Mouse (Mus musculus) heart, postnatal 0 days (tissue): ENCODE measurements around the gene Gm12216. TPM values are rescaled to one million over a fixed set of nuclear protein-coding genes. Genes with fewer than 3 reads are reported as not detected.

ENCODE experiments used
- ATAC-seq: fragments of 200-750 bp; cut with Nextera tagmentation; 2 replicates; pipeline ENCODE4 v1.8.0; 2017; ENCODE audit warnings: low read depth, moderate number of reproducible peaks, moderate library complexity; ENCODE audit not compliant: insufficient read depth
- DNase-seq: peaks from one replicate; pipeline ENCODE4 v3.0.0-alpha.2; 2016; ENCODE audit warnings: low spot score
- H3K27ac ChIP-seq: fragments of 300-500 bp; sonication (generic); 2 replicates; pipeline ENCODE4 v1.5.1; 2014; ENCODE audit warnings: low read depth, mild to moderate bottlenecking
- H3K27me3 ChIP-seq: fragments of 300-500 bp; sonication (generic); 2 replicates; pipeline ENCODE4 v1.6.1; 2014; ENCODE audit warnings: low read length, mixed read lengths; ENCODE audit not compliant: control insufficient read depth, insufficient read depth
- H3K36me3 ChIP-seq: fragments of 300-500 bp; sonication (generic); replicated peaks from 2 replicates; pipeline ENCODE4 v1.6.1; 2014; ENCODE audit warnings: low read length, mixed read lengths; ENCODE audit not compliant: control insufficient read depth, insufficient read depth
- H3K4me1 ChIP-seq: fragments of 300-500 bp; sonication (generic); 2 replicates; pipeline ENCODE4 v1.6.1; 2014; ENCODE audit warnings: antibody characterized with exemption; ENCODE audit not compliant: control insufficient read depth, insufficient read depth
- H3K4me2 ChIP-seq: fragments of 300-500 bp; sonication (generic); 2 replicates; pipeline ENCODE4 v1.6.1; 2014; ENCODE audit warnings: low read depth, mild to moderate bottlenecking, low read length, moderate library complexity
- H3K4me3 ChIP-seq: fragments of 300-500 bp; sonication (generic); 2 replicates; pipeline ENCODE4 v1.5.1; 2014; ENCODE audit warnings: low read depth, low read length
- H3K9ac ChIP-seq: fragments of 300-500 bp; sonication (generic); replicated peaks from 2 replicates; pipeline ENCODE4 v1.6.1; 2014; ENCODE audit warnings: low read depth, low read length, mixed read lengths
- H3K9me3 ChIP-seq: fragments of 300-500 bp; sonication (generic); replicated peaks from 2 replicates; pipeline ENCODE4 v1.6.1; 2016; ENCODE audit warnings: low read length; ENCODE audit not compliant: control insufficient read depth
- CTCF ChIP-seq: IDR thresholded peaks from 2 replicates; pipeline ENCODE4 v1.5.1; 2016; ENCODE audit warnings: antibody characterized with exemption, control low read depth, low read depth
- EP300 ChIP-seq: IDR thresholded peaks from 2 replicates; pipeline ENCODE4 v1.6.1; 2016; ENCODE audit warnings: antibody characterized with exemption, low read depth
- WGBS: fragments of 180-500 bp; shearing (Covaris S2); extraction: QIAGEN DNeasy Blood & Tissue Kit; methylation state at CpG from one replicate; pipeline ENCODE4 v1.1.7; 2014; 5-methylcytosine and 5-hydroxymethylcytosine counted together
- polyA plus RNA-seq: library from polyadenylated mRNA; unstranded; fragments of >200 nt; fragmentation: Nextera tagmentation; extraction: Ambion mirVana; gene quantifications from 2 replicates; pipeline ENCODE4 v1.2.1, GENCODE M21; 2015
- total RNA-seq: library from RNA; depleted of rRNA; stranded (reverse); fragments of >200 nt; gene quantifications from 2 replicates; pipeline ENCODE4 v1.2.3, GENCODE M21; 2014; ENCODE audit warnings: low replicate concordance

The Gm12216 gene
- total and polyA plus RNA-seq, 2 experiments from 2014 or later = 1.6 TPM; not detected in 1

DNA sequence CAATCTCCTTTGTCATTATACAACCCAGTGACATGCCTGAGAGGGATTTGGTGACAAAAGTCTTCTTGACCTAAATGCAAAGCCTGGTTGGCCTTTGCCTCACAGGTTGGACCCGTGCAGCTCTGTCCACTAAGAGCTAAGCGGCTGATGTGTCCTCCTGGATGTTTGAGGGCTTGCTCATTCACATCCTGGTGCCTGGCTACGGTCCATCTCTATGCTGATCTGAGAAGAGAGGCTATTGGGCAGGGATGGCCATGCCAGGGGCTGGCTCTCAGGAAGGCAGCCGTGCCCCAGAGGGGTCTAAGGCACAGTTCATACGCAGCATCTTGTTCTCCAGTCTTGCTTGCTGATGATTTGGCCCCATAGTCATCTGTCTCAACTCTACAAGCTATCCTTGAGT lies 21.3 kb downstream of the Gm12216 start:
- Histone ChIP-seq H3K9ac (no peak overlapping the region), H3K4me3 (no peak overlapping the region), H3K4me2 (no peak overlapping the region), H3K4me1 (peaks cover 7% of the 10 kb centered on the region; the same call in 1 of the 2 replicates), H3K27ac (no peak overlapping the region), H3K36me3 (no peaks in the 10 kb centered on the region), H3K27me3 (no peaks in the 10 kb centered on the region), H3K9me3 (no peaks in the 10 kb centered on the region)
- no peak for DNase-seq
- WGBS = 56% methylated on average over 5 of the region's 5 CpGs
- TF ChIP-seq EP300 (no peak), CTCF (no peak)
- no peak for ATAC-seq

DNA sequence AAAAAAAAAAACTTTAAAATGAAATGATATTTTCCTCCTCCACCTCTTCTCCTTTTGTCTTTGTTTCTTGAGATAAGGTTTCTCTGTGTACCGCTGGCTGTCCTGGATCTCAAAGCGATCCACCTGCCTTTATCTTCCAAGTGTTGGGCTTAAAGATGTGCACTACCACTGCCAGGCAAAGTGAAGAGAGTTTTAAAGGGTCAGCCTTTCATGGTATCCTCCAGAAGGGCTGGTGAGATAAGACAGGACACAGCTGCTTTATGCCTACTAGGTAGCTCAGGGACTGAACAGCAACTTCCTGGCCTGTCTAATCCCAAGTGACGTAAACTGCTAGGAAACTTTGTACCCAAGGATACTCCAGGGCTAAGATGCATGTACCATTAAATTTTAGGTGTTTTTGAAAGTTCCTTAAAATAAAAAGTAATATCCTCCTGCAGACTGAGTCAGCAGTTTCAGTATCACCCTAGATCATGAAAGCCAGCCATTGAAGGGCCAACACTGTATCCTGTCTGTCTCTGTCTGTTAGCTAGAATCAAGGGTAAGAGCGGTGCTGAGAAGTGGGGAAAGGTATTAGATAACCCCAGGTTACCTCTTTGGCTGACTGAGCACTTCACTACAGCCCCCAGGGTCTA lies 23.6 kb downstream of the Gm12216 start:
- 74% methylated on average over 4 of the region's 4 CpGs for WGBS
- TF ChIP-seq CTCF (no peak), EP300 (no peak)
- H3K9me3 ChIP-seq = no peaks in the 10 kb centered on the region
- H3K4me3 ChIP-seq = no peak overlapping the region
- ATAC-seq = no peak
- H3K27ac ChIP-seq = no peak overlapping the region
- no peak for DNase-seq
- H3K36me3 ChIP-seq = no peaks in the 10 kb centered on the region
- no peak overlapping the region for H3K4me2 ChIP-seq
- H3K9ac ChIP-seq = no peak overlapping the region
- H3K4me1 ChIP-seq = peaks cover 7% of the 10 kb centered on the region; the same call in 1 of the 2 replicates
- no peaks in the 10 kb centered on the region for H3K27me3 ChIP-seq

GRCm38 (mm10) chr11:53825409-53825808 lies 33.6 kb downstream of the Gm12216 start:
- ATAC-seq = no peak
- Histone ChIP-seq H3K9ac (no peak overlapping the region), H3K27ac (no peak overlapping the region), H3K4me1 (no peaks in the 10 kb centered on the region), H3K9me3 (peaks cover 5% of the 10 kb centered on the region; the same call in 1 of the 2 replicates), H3K27me3 (no peaks in the 10 kb centered on the region), H3K4me3 (no peak overlapping the region), H3K36me3 (no peaks in the 10 kb centered on the region), H3K4me2 (no peak overlapping the region)
- TF ChIP-seq EP300 = no peak
- no peak for TF ChIP-seq CTCF
- WGBS = 82% methylated on average over 4 of the region's 4 CpGs
- no peak for DNase-seq

GRCm38 (mm10) chr11:53821945-53822338 lies 37.1 kb downstream of the Gm12216 start:
- Histone ChIP-seq H3K4me2 (no peak overlapping the region), H3K36me3 (no peaks in the 10 kb centered on the region), H3K9me3 (no peaks in the 10 kb centered on the region), H3K4me3 (no peak overlapping the region), H3K4me1 (0 out of 2 replicates have a peak, but pooled peaks cover 6% of the 10 kb centered on the region), H3K9ac (no peak overlapping the region), H3K27me3 (no peaks in the 10 kb centered on the region), H3K27ac (no peak overlapping the region)
- WGBS = 88% methylated on average over 3 of the region's 3 CpGs
- no peak for TF ChIP-seq CTCF
- TF ChIP-seq EP300 = no peak
- DNase-seq (no peak), ATAC-seq (no peak)

DNA sequence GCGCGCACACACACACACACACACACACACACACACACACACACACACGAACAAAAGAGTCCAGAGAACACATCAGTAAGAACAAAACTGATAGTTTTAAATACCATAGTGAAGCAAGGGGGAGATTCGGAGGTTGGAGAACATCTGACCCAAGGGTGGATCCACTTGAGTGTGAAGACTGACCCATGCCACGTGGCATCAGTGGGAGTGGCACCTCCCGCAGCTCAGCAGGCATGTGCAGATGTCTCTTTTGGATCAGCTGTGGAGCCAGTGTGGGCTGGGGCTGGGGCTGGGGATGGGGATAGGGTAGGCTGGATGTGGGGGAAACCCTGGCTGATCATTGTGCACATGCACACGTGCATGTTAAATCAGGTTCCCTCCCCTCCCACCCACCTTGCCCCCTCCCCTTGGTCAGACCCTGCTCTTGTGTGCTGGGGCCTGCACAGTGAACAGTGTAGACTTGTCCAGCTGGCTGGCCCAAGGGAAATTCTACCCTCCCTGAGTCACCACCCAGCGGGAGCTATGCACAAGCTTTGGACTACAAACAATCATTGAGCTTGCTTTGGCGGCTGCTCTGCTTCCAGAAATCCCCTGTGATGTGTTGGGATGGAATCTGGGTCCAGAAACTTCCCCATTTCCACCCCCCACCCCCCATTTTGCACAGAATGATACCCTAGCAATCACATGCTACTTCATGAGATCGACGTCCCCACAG lies 37.7 kb downstream of the Gm12216 start:
- Histone ChIP-seq H3K4me1 (0 out of 2 replicates have a peak, but pooled peaks cover 6% of the 10 kb centered on the region), H3K9ac (no peak overlapping the region), H3K4me3 (no peak overlapping the region), H3K9me3 (no peaks in the 10 kb centered on the region), H3K27ac (no peak overlapping the region), H3K27me3 (no peaks in the 10 kb centered on the region), H3K4me2 (no peak overlapping the region), H3K36me3 (no peaks in the 10 kb centered on the region)
- DNase-seq (no peak), ATAC-seq (no peak)
- 82% methylated on average over 11 of the region's 11 CpGs for WGBS
- TF ChIP-seq EP300 (no peak), CTCF (no peak)
